In the genomic region with DNA sequence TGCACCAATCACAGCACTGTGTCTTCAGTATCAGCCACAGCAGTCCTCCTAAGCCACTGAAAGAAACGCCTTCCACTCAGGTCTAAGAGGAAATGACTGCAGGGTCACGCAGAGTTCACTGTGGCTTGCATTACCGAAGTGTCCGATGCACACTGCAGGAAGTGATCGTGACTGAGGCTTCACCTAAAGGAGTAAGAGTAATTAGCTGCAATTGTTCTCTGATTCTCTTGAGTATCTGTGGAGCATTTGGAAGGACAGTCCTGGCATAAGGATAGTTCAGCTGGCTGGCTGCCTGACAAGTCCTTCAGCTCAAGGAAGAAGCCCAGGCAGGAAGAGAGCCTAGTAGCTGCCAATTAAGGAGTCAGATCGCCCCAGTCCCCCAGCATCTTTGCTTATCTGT, we compare ENCODE assay signal across 13 mouse cellular contexts.
A peak's percentile ranks its signal among the peaks of the same experiment; 100 is the strongest.
DNase-seq lines count a peak whose midpoint lies in the region; ATAC-seq and TF ChIP-seq lines count a peak whose summit lies in the region.
"Had no signal": no experiment of that assay in that cellular context is flagged by ENCODE, and none has a peak within 500 bp of the region (broad histone marks: within the 10 kb centered on the region; RNA-seq: fewer than 3 reads in every experiment).

No protein-coding gene starts in this region.

- no peak overlapping the region for H3K4me2 ChIP-seq in lung, embryonic 15.5 days
- H3K4me2 ChIP-seq: embryonic facial prominence, embryonic 13.5 days; forebrain, embryonic 15.5 days; midbrain, embryonic 11.5 days had no signal

- H3K27ac ChIP-seq in lung, embryonic 15.5 days, result no peak overlapping the region
- H3K27ac ChIP-seq: embryonic facial prominence, embryonic 13.5 days; forebrain, embryonic 15.5 days had no signal

- ATAC-seq in lung, embryonic 15.5 days (ENCODE audit: borderline replicate concordance, extremely low read depth, low FRiP score, low TSS enrichment), result 0 out of 2 replicates have a peak, but pooled peaks have one; percentile 19
- peak; percentile 48 for ATAC-seq in megakaryocyte progenitor cell, adult 5-6 weeks (replicated peaks; ENCODE audit: poor library complexity)
- ATAC-seq in erythroid progenitor cell, adult 5-6 weeks (replicated peaks; ENCODE audit: low FRiP score, poor library complexity, severe bottlenecking), result no peak
- ATAC-seq: forebrain, embryonic 15.5 days; intestine, postnatal 0 days had no signal

- TF ChIP-seq CTCF in lung, adult 2 months (IDR thresholded peaks at IDR 0.05; ENCODE audit: insufficient read depth, low read length), result no peak

- no peak overlapping the region for H3K4me3 ChIP-seq in lung, embryonic 15.5 days
- no peak overlapping the region for H3K4me3 ChIP-seq in lung, adult 2 months (replicated peaks; ENCODE audit: extremely low read depth, low read depth, low read length)
- H3K4me3 ChIP-seq: embryonic facial prominence, embryonic 13.5 days; forebrain, embryonic 15.5 days had no signal

- no peaks in the 10 kb centered on the region for H3K4me1 ChIP-seq in lung, embryonic 15.5 days
- no peaks in the 10 kb centered on the region for H3K4me1 ChIP-seq in lung, adult 2 months (ENCODE audit: control insufficient read depth, insufficient read depth, low read length)
- H3K4me1 ChIP-seq: embryonic facial prominence, embryonic 13.5 days; forebrain, embryonic 15.5 days had no signal

- no peaks in the 10 kb centered on the region for H3K9me3 ChIP-seq in lung, embryonic 15.5 days
- H3K9me3 ChIP-seq: forebrain, embryonic 15.5 days had no signal

- no peak for TF ChIP-seq POLR2A in lung, adult 2 months (IDR thresholded peaks at IDR 0.05; ENCODE audit: borderline replicate concordance, extremely low read depth, low read depth, low read length)

- no peaks in the 10 kb centered on the region for H3K36me3 ChIP-seq in lung, embryonic 15.5 days
- H3K36me3 ChIP-seq: embryonic facial prominence, embryonic 13.5 days; forebrain, embryonic 15.5 days had no signal

- no peaks in the 10 kb centered on the region for H3K27me3 ChIP-seq in lung, embryonic 15.5 days
- H3K27me3 ChIP-seq: embryonic facial prominence, embryonic 13.5 days; forebrain, embryonic 15.5 days had no signal

- 34% methylated on average over 6 of the region's 6 CpGs for WGBS in lung, embryonic 15.5 days
- WGBS in lung, adult 2 months, result 32% methylated on average over 6 of the region's 6 CpGs

- H3K9ac ChIP-seq in lung, embryonic 15.5 days, result no peak overlapping the region
- H3K9ac ChIP-seq: embryonic facial prominence, embryonic 13.5 days; forebrain, embryonic 15.5 days had no signal

- peak; percentile 9 for DNase-seq in adrenal gland, postnatal 10 days
- no peak for DNase-seq in adrenal gland, adult 8-10 months
- peak; percentile 19 for DNase-seq in heart, postnatal 4 days
- no peak for DNase-seq in heart, adult 8-10 months (ENCODE audit: low spot score)
- no peak for DNase-seq in lung, adult 2 months
- DNase-seq: gastrocnemius, postnatal 14 days had no signal

Comparison
In these comparisons a context has a peak if more than half of its experiments do, and no peak if none do; other contexts are left out.
1. DNase-seq: peak in adrenal gland, postnatal 10 days (single experiment) and heart, postnatal 4 days (single experiment); none in adrenal gland, adult 8-10 months (single experiment), heart, adult 8-10 months (single experiment) and lung, adult 2 months (single experiment).